Mouse (Mus musculus): ENCODE measurements around the gene Ncoa7. TPM values are rescaled to one million over a fixed set of nuclear protein-coding genes. Genes with fewer than 3 reads are reported as not detected.

Ncoa7 gene
- polyA plus RNA-seq, 1 experiment from 2014 or later = 19.1 TPM

DNA sequence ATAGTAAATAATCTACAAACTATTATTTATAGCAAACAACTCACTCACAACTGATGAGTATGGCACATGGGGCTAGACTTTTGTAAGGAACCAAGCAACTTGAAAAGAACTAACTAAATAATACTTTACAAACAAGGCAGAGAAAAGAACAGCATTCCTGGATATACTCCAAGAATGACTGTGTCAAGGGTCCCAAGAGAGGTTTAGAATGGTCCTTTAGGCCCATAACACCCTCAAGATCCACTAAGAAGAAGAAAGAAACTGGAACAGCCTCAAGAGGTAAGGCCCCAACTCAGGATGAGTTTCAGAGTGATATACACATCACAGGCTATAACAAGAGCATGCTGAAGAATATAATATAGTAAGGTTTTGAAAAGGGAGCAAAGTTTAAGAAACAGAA lies 47.1 kb downstream of the Ncoa7 start:
- no peak overlapping the region for H3K4me3 ChIP-seq (ENCODE audit: low read length)
- no peaks in the 10 kb centered on the region for H3K36me3 ChIP-seq (ENCODE audit: control insufficient read depth, insufficient read depth, low read length)
- no peaks in the 10 kb centered on the region for H3K4me1 ChIP-seq (ENCODE audit: control insufficient read depth, insufficient read depth, low read length)
- H3K27ac ChIP-seq (ENCODE audit: low read depth, low read length) = no peak overlapping the region
- H3K27me3 ChIP-seq (ENCODE audit: control insufficient read depth, insufficient read depth, low read length) = no peaks in the 10 kb centered on the region
- no peak for ATAC-seq (ENCODE audit: low FRiP score, low TSS enrichment)
- no peak overlapping the region for H3K9ac ChIP-seq (ENCODE audit: low read depth, low read length)
- H3K4me2 ChIP-seq (replicated peaks; ENCODE audit: low read depth, low read length) = no peak overlapping the region
- H3K9me3 ChIP-seq (ENCODE audit: control insufficient read depth, low read length) = no peaks in the 10 kb centered on the region

DNA sequence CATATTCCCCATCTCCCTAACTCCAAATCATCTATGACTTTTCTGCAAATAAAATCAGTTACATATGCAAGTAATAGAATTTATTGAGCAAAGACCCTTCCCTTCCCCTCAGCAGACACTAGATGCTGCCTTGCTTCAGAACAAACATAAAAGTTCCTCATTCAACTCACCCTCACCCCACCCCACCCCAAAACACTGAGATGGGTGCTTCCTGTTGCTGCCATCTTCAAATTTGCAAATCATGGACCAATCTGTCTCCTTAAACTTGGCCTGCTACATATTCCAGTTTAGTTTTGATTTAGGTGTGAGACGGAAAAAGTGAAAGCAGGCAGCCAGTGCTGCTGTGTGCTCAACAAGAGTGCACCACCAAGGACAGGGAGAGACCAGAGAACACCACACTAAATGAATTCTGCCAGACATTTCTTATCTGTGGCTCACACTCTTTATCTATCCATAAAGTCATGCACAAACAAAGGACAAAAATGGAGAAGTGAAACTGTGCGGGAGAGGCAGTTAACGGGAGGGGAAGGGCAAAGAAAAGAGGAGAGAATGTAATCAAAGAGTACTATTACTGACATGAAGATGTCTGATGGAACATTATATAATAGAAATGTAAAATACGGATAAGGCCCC lies 48.2 kb downstream of the Ncoa7 start:
- Histone ChIP-seq H3K27ac (ENCODE audit: low read depth, low read length) (no peak overlapping the region), H3K4me1 (ENCODE audit: control insufficient read depth, insufficient read depth, low read length) (no peaks in the 10 kb centered on the region), H3K4me2 (replicated peaks; ENCODE audit: low read depth, low read length) (no peak overlapping the region), H3K36me3 (ENCODE audit: control insufficient read depth, insufficient read depth, low read length) (no peaks in the 10 kb centered on the region), H3K9ac (ENCODE audit: low read depth, low read length) (no peak overlapping the region), H3K27me3 (ENCODE audit: control insufficient read depth, insufficient read depth, low read length) (no peaks in the 10 kb centered on the region), H3K9me3 (ENCODE audit: control insufficient read depth, low read length) (no peaks in the 10 kb centered on the region), H3K4me3 (ENCODE audit: low read length) (no peak overlapping the region)
- WGBS = 64% methylated on average over 4 of the region's 4 CpGs
- ATAC-seq (ENCODE audit: low FRiP score, low TSS enrichment) = no peak

DNA sequence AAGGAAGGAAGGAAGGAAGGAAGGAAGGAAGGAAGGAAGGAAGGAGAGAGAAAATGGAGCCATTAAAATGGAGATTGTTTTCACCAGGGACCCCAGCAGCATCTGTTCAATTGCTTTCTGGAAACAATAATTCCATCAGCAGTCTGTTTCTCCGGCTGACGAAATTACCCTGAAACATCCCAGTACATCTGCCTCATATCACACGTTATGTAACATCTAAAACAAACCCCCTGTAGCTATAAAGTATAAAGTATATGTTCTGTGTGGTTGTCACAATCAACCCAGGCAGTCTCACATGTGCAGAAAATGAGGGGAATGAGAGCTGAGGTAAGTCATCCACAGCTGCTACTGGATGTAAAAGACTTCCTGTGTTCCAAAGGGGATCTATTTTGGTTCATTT lies 49.0 kb downstream of the Ncoa7 start:
- H3K27me3 ChIP-seq (ENCODE audit: control insufficient read depth, insufficient read depth, low read length) = no peaks in the 10 kb centered on the region
- H3K36me3 ChIP-seq (ENCODE audit: control insufficient read depth, insufficient read depth, low read length) = no peaks in the 10 kb centered on the region
- H3K9ac ChIP-seq (ENCODE audit: low read depth, low read length) = no peak overlapping the region
- no peak overlapping the region for H3K4me2 ChIP-seq (replicated peaks; ENCODE audit: low read depth, low read length)
- no peak overlapping the region for H3K27ac ChIP-seq (ENCODE audit: low read depth, low read length)
- 73% methylated on average over 3 of the region's 3 CpGs for WGBS
- ATAC-seq (ENCODE audit: low FRiP score, low TSS enrichment) = no peak
- no peak overlapping the region for H3K4me3 ChIP-seq (ENCODE audit: low read length)
- no peaks in the 10 kb centered on the region for H3K4me1 ChIP-seq (ENCODE audit: control insufficient read depth, insufficient read depth, low read length)
- H3K9me3 ChIP-seq (ENCODE audit: control insufficient read depth, low read length) = no peaks in the 10 kb centered on the region

DNA sequence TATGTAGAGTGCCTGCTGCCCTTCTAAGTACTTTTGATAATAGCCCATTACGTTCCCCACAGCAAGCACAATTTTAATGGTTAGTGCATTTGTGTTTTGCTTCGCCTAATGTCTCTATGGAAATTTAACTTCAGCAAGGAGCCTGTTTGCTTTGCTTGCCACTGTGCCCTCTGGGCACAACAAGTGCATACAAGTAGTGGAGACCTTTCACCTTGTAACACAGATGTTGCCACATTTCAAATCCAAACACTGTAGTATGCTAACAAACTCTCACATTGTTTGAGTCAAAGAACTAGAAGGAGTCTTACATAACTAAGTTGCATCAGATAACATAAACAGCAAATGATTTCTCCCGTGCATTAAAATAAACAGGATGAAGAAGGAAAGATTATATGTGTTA lies 50.6 kb downstream of the Ncoa7 start:
- ATAC-seq (ENCODE audit: low FRiP score, low TSS enrichment) = no peak

DNA sequence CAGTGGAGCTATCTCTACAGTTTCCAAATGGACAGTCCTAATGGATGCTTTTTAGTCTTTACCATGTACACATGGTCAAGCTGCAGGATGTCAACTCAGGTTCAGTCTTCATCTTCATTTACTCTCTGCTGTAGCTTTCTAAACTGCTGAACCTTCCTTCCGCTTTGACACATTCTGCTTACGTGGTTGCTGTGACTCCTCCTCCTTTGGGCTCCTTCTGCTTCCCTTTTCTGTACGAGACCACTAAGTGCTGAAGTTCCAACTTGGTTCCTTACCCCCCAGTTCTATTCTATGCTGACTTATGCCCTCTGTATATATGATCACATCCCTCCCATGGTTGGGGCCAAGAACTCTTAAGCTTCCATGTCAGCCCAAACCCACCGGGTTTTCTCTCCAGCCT lies 51.5 kb downstream of the Ncoa7 start:
- H3K4me2 ChIP-seq (replicated peaks; ENCODE audit: low read depth, low read length) = no peak overlapping the region
- no peaks in the 10 kb centered on the region for H3K36me3 ChIP-seq (ENCODE audit: control insufficient read depth, insufficient read depth, low read length)
- no peaks in the 10 kb centered on the region for H3K4me1 ChIP-seq (ENCODE audit: control insufficient read depth, insufficient read depth, low read length)
- no peak overlapping the region for H3K9ac ChIP-seq (ENCODE audit: low read depth, low read length)
- 90% methylated on average over 4 of the region's 4 CpGs for WGBS
- no peak for ATAC-seq (ENCODE audit: low FRiP score, low TSS enrichment)
- H3K27ac ChIP-seq (ENCODE audit: low read depth, low read length) = no peak overlapping the region
- H3K27me3 ChIP-seq (ENCODE audit: control insufficient read depth, insufficient read depth, low read length) = no peaks in the 10 kb centered on the region
- no peak overlapping the region for H3K4me3 ChIP-seq (ENCODE audit: low read length)
- no peaks in the 10 kb centered on the region for H3K9me3 ChIP-seq (ENCODE audit: control insufficient read depth, low read length)

More for the DNA sequence above, 50.6 kb downstream of the Ncoa7 start:
- Histone ChIP-seq H3K27ac (ENCODE audit: low read depth, low read length) (no peak overlapping the region), H3K4me2 (replicated peaks; ENCODE audit: low read depth, low read length) (no peak overlapping the region), H3K4me3 (ENCODE audit: low read length) (no peak overlapping the region), H3K9ac (ENCODE audit: low read depth, low read length) (no peak overlapping the region), H3K36me3 (ENCODE audit: control insufficient read depth, insufficient read depth, low read length) (no peaks in the 10 kb centered on the region), H3K9me3 (ENCODE audit: control insufficient read depth, low read length) (no peaks in the 10 kb centered on the region), H3K4me1 (ENCODE audit: control insufficient read depth, insufficient read depth, low read length) (no peaks in the 10 kb centered on the region), H3K27me3 (ENCODE audit: control insufficient read depth, insufficient read depth, low read length) (no peaks in the 10 kb centered on the region)
- 86% methylated on average over 3 of the region's 3 CpGs for WGBS

DNA sequence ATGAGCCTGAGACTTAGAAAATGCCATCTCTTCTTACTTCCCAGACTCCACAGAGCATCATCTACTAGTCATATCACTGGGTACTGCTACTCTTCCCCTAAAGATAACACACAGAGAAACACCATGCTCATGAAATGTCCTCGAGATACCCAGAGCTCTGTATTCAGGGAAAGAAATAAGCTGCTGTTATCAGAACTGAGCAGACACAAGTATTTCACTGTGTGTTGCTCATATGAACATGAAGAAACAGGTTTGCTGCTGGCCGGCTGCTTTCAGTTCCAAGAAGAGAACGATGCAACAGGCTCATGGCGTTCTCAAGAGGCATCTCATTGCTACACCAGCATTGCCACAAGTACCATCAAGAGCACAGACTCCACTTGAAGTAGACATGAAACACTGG lies 53.3 kb downstream of the Ncoa7 start:
- ATAC-seq (ENCODE audit: low FRiP score, low TSS enrichment) = no peak
- no peaks in the 10 kb centered on the region for H3K27me3 ChIP-seq (ENCODE audit: control insufficient read depth, insufficient read depth, low read length)

DNA sequence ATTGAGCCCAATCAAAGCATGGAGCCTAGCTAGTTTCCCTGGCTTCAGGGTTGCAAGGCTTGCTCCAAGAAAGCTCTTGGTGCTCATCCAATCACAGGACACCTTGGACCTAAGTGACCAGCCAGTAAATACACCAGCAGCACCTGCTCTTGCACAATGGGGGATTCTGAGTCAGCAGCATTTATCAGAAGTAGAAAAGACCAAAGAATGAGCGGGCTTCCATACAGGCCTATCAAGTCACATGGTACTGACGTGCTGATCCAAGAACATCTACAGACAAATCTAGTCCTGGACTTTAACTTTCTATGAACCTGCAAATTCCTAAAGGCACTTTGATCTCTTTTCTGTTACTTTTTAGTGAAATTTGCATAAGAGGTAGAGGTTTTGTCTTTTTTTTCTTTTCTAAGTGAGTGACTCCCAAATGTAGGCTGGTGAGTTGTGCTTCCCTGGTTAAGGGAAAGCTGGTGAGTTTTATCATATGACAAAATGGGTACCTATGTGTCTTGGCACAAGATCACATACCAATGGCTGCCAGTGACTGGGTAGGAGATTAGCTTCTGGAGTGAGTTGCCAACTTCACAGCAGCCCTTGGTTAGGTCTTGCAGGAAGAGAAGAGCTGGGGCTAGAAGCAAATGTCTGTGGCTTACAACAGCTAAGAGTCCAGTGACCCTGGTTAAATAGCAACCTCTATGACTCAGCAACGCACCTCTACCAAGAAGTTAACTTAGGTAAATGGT lies 57.7 kb downstream of the Ncoa7 start:
- Histone ChIP-seq H3K4me3 (ENCODE audit: low read length) (no peak overlapping the region), H3K4me1 (ENCODE audit: control insufficient read depth, insufficient read depth, low read length) (no peaks in the 10 kb centered on the region), H3K27ac (ENCODE audit: low read depth, low read length) (no peak overlapping the region), H3K9me3 (ENCODE audit: control insufficient read depth, low read length) (no peaks in the 10 kb centered on the region), H3K9ac (ENCODE audit: low read depth, low read length) (no peak overlapping the region), H3K36me3 (ENCODE audit: control insufficient read depth, insufficient read depth, low read length) (no peaks in the 10 kb centered on the region), H3K4me2 (replicated peaks; ENCODE audit: low read depth, low read length) (no peak overlapping the region), H3K27me3 (ENCODE audit: control insufficient read depth, insufficient read depth, low read length) (no peaks in the 10 kb centered on the region)
- no peak for ATAC-seq (ENCODE audit: low FRiP score, low TSS enrichment)
- WGBS = 92% methylated on average over 3 of the region's 3 CpGs

More for the DNA sequence above, 53.3 kb downstream of the Ncoa7 start:
- WGBS = 93% methylated on average over 4 of the region's 4 CpGs
- Histone ChIP-seq H3K36me3 (ENCODE audit: control insufficient read depth, insufficient read depth, low read length) (no peaks in the 10 kb centered on the region), H3K9ac (ENCODE audit: low read depth, low read length) (no peak overlapping the region), H3K4me2 (replicated peaks; ENCODE audit: low read depth, low read length) (no peak overlapping the region), H3K9me3 (ENCODE audit: control insufficient read depth, low read length) (no peaks in the 10 kb centered on the region), H3K4me1 (ENCODE audit: control insufficient read depth, insufficient read depth, low read length) (no peaks in the 10 kb centered on the region), H3K27ac (ENCODE audit: low read depth, low read length) (no peak overlapping the region), H3K4me3 (ENCODE audit: low read length) (no peak overlapping the region)

DNA sequence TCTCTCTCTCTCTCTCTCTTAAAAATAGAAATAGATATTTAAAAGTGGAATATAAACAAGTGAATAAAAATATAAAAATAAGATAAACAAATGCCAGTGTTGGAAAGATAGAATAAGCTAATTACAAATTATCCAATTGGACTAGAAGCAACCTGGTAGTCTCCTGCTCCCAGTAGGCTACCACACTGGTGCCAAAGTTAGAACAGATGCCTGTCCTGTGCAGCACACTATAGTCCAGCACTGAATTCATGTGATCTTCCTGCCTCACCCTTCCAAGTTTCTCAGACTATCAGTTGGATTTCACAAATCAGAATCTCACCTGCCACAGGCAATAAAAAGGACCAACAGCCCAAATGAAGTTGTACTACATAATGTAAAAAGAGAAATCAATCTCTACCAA lies 59.9 kb downstream of the Ncoa7 start:
- ATAC-seq (ENCODE audit: low FRiP score, low TSS enrichment) = no peak
- Histone ChIP-seq H3K9me3 (ENCODE audit: control insufficient read depth, low read length) (no peaks in the 10 kb centered on the region), H3K36me3 (ENCODE audit: control insufficient read depth, insufficient read depth, low read length) (no peaks in the 10 kb centered on the region), H3K4me3 (ENCODE audit: low read length) (no peak overlapping the region), H3K4me1 (ENCODE audit: control insufficient read depth, insufficient read depth, low read length) (no peaks in the 10 kb centered on the region), H3K27ac (ENCODE audit: low read depth, low read length) (no peak overlapping the region), H3K27me3 (ENCODE audit: control insufficient read depth, insufficient read depth, low read length) (no peaks in the 10 kb centered on the region), H3K9ac (ENCODE audit: low read depth, low read length) (no peak overlapping the region), H3K4me2 (replicated peaks; ENCODE audit: low read depth, low read length) (no peak overlapping the region)

DNA sequence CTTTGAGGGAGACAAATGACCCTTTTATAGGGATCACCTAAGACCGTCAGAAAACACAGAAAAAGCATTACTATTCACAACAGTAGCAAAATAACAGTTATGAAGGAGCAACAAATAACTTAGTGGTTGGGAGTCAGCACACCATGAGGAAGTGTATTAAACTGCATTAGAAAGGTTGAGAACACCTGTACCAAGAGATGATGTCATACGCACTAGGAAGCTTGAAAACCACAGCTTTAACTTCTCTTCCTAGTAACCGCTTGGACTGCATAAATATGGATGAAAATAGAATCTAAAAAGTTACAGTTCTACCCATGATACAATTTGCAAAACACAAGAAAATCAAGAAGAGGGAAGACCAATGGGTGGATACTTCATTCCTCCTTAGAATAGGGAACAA lies 64.7 kb downstream of the Ncoa7 start:
- ATAC-seq (ENCODE audit: low FRiP score, low TSS enrichment) = no peak
- no peaks in the 10 kb centered on the region for H3K4me1 ChIP-seq (ENCODE audit: control insufficient read depth, insufficient read depth, low read length)
- no peak overlapping the region for H3K27ac ChIP-seq (ENCODE audit: low read depth, low read length)
- no peaks in the 10 kb centered on the region for H3K36me3 ChIP-seq (ENCODE audit: control insufficient read depth, insufficient read depth, low read length)
- H3K4me2 ChIP-seq (replicated peaks; ENCODE audit: low read depth, low read length) = no peak overlapping the region
- H3K4me3 ChIP-seq (ENCODE audit: low read length) = no peak overlapping the region
- no peaks in the 10 kb centered on the region for H3K9me3 ChIP-seq (ENCODE audit: control insufficient read depth, low read length)
- WGBS = 89% methylated on average over 3 of the region's 3 CpGs
- no peaks in the 10 kb centered on the region for H3K27me3 ChIP-seq (ENCODE audit: control insufficient read depth, insufficient read depth, low read length)
- no peak overlapping the region for H3K9ac ChIP-seq (ENCODE audit: low read depth, low read length)

Data from kidney, embryonic 14.5 days (tissue).